Mouse (Mus musculus) CD4-positive, CD25-positive, alpha-beta regulatory T cell (primary cell): Measurements from ENCODE around the gene Eml6. TPM values are rescaled to one million over a fixed set of nuclear protein-coding genes. Genes with fewer than 3 reads are reported as not detected.

Source experiments
- polyA plus RNA-seq: library from polyadenylated mRNA; unstranded; fragments of 100-300 nt; shearing (Covaris generic); gene quantifications from one replicate; pipeline ENCODE4 v1.2.1, GENCODE M21; 2017

Gene Eml6
- 0.28 TPM for polyA plus RNA-seq

DNA sequence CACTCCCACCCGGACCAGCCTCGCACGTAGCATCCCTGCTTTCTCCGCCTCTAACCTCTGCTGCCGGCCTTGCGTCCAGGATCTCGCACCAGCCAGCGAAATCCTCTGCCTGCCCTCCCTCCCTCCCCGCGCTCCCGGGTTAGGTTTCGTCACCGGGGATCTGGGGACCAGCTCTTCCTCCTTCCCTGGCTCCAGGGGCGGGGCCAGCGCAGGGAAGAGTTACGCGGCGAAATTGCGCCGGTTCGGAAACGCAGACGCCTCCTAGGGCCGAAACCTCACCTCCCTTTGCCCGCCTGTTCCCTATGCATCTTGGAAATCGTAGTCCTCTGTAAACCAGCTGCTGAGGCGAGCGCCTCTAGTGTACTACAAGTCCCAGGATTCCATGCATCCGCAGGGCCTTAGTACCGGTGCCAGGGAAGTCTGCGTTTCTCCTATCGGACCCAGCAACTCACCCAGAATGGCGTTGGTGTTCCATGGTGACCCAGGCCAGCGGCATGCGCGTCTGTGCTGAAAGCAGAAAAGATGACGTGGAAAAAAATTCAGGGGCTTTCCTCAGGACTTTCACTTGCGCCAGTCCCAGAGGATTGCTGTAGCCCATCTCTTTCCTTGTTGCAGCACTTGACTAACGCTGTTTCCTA is at the start of gene Eml6:
Gene Eml6, minus strand, starts transcription at position 199 of the 638 bp plus-strand sequence.

DNA sequence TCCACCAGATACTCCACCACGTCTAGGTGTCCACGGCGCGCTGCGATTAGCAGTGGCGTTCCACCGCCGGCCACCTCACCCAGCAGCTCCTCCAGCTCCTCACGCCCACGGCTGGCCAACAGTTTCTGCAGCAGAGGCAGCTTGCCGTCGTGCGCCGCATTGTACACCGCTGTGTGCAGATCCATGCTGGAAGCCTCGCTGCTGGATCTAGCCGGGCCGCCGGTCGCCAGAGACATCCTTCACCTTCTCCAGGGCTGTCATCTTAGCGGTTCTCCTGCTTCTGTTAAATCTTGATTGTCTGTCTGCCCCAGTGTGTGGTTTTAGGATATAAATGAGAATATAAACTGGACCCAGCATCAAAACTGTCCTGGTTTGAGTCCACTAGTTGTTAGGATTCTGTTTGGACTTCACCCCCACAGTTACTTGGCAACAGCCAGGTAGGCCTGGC is 200.5 kb downstream of the Eml6 start, which contains the start of gene 4931440F15Rik:
Gene 4931440F15Rik, minus strand, starts transcription at position 398 of the 448 bp plus-strand sequence.

Other genes starting within 250 kb of the Eml6 start
- 0.11 TPM for gene 4931440F15Rik, start 200.4 kb downstream of the Eml6 start, polyA plus RNA-seq
- gene Sptbn1, start 242.1 kb upstream of the Eml6 start, polyA plus RNA-seq: 112 TPM